Mouse (Mus musculus) midbrain, embryonic 11.5 days (tissue): ENCODE results near the gene Gpr88. TPM values are rescaled to one million over a fixed set of nuclear protein-coding genes. Genes with fewer than 3 reads are reported as not detected.

ENCODE experiments used
- ATAC-seq: fragments of 200-750 bp; cut with Nextera tagmentation; 2 replicates; pipeline ENCODE4 v1.8.0; 2017; ENCODE audit warnings: moderate TSS enrichment, moderate library complexity; ENCODE audit not compliant: low FRiP score
- DNase-seq: peaks from one replicate; pipeline ENCODE4 v3.0.0; 2015; ENCODE audit warnings: low spot score; ENCODE audit errors: missing footprints
- H3K27ac ChIP-seq: fragments of 300-500 bp; sonication (generic); 2 replicates; pipeline ENCODE4 v1.5.1; 2014; ENCODE audit warnings: low read depth, low read length
- H3K27me3 ChIP-seq: fragments of 300-500 bp; sonication (generic); 2 replicates; pipeline ENCODE4 v1.6.1; 2014; ENCODE audit warnings: mild to moderate bottlenecking, low read length, moderate library complexity, mixed read lengths; ENCODE audit not compliant: control insufficient read depth, insufficient read depth
- H3K36me3 ChIP-seq: fragments of 300-500 bp; sonication (generic); 2 replicates; pipeline ENCODE4 v1.6.1; 2014; ENCODE audit warnings: mild to moderate bottlenecking, low read length, moderate library complexity, mixed read lengths; ENCODE audit not compliant: control insufficient read depth, insufficient read depth
- H3K4me1 ChIP-seq: fragments of 300-500 bp; sonication (generic); 2 replicates; pipeline ENCODE4 v1.6.1; 2014; ENCODE audit warnings: low read length; ENCODE audit not compliant: control insufficient read depth, insufficient read depth
- H3K4me2 ChIP-seq: fragments of 300-500 bp; sonication (generic); 2 replicates; pipeline ENCODE4 v1.6.1; 2014; ENCODE audit warnings: mild to moderate bottlenecking, moderate library complexity
- H3K4me3 ChIP-seq: fragments of 300-500 bp; sonication (generic); 2 replicates; pipeline ENCODE4 v1.5.1; 2014; ENCODE audit warnings: low read depth, low read length
- H3K9ac ChIP-seq: fragments of 300-500 bp; sonication (generic); 2 replicates; pipeline ENCODE4 v1.6.1; 2014; ENCODE audit warnings: low read length
- H3K9me3 ChIP-seq: fragments of 300-500 bp; sonication (generic); 2 replicates; pipeline ENCODE4 v1.6.1; 2016; ENCODE audit warnings: low read length; ENCODE audit not compliant: control insufficient read depth
- WGBS: fragments of 180-500 bp; shearing (Covaris S2); extraction: QIAGEN DNeasy Blood & Tissue Kit; methylation state at CpG from one replicate; pipeline ENCODE4 v1.1.7; 2014; 5-methylcytosine and 5-hydroxymethylcytosine counted together
- polyA plus RNA-seq: library from polyadenylated mRNA; unstranded; fragments of >200 nt; fragmentation: Nextera tagmentation; extraction: Ambion mirVana; gene quantifications from 2 replicates; pipeline ENCODE4 v1.2.1, GENCODE M21; 2014

Gene Gpr88
- polyA plus RNA-seq, 1 experiment from 2014 or later: 0.05 TPM

DNA sequence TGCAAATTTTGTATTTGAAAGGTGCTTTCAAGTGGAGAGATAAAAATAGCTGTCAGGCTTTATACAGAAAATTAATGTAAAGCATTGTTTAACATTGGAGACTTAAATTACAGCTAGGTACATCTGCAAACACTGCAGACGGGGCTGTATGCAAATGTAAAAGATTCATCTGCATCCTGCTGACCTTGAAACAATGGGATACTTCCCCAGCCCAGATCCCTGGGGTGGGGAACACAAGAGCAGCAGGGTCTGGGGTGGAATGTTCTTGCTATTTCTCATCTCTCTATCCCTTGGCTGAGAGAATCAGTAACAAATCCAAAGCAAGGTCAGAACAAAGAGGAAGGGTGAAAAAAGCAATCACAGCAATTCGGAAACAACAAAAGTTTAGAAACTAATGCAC, 30.7 kb upstream of the Gpr88 start:
- ATAC-seq (no peak), DNase-seq (no peak)
- Histone ChIP-seq H3K27me3 (no peaks in the 10 kb centered on the region), H3K9ac (no peak overlapping the region), H3K36me3 (0 out of 2 replicates have a peak, but pooled peaks cover 2% of the 10 kb centered on the region), H3K27ac (no peak overlapping the region), H3K4me3 (no peak overlapping the region), H3K9me3 (no peaks in the 10 kb centered on the region), H3K4me2 (no peak overlapping the region), H3K4me1 (no peaks in the 10 kb centered on the region)
- 37% methylated on average over 2 of the region's 2 CpGs for WGBS

- H3K27me3 ChIP-seq: no peaks in the 10 kb centered on the region
- no peak for ATAC-seq
- no peak overlapping the region for H3K27ac ChIP-seq
- H3K4me3 ChIP-seq: no peak overlapping the region
- no peak overlapping the region for H3K4me2 ChIP-seq
- no peaks in the 10 kb centered on the region for H3K4me1 ChIP-seq
- no peak for DNase-seq
- H3K36me3 ChIP-seq: 0 out of 2 replicates have a peak, but pooled peaks cover 2% of the 10 kb centered on the region
- no peak overlapping the region for H3K9ac ChIP-seq
- H3K9me3 ChIP-seq: no peaks in the 10 kb centered on the region
- 96% methylated on average over 6 of the region's 6 CpGs for WGBS
These were observed 28.4 kb upstream of the Gpr88 start for GRCm38 (mm10) chr3:116281663-116282062.

GRCm38 (mm10) chr3:116277146-116277545, 23.8 kb upstream of the Gpr88 start:
- H3K36me3 ChIP-seq: peaks cover 2% of the 10 kb centered on the region; the same call in 1 of the 2 replicates

DNA sequence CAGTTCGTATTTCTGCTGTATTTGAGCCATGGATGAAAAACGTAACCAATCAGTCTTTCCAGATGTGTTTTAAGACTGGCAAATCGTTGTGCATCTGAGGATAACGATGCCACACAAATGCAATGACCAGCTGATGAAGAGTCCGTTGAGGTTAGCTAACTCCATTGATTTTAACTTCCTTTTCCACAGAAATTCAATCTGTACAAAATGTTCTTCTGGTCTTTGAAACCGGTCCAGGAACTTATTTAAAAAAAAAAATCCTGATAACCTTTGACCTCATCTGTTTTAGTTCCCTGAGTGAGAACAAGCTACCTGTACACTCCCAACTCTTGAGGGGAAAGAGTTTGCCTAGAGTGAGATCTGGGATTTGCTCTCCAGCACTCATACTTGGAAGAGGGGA, 18.4 kb upstream of the Gpr88 start:
- no peak overlapping the region for H3K4me3 ChIP-seq
- no peak overlapping the region for H3K9ac ChIP-seq
- H3K27me3 ChIP-seq: no peaks in the 10 kb centered on the region
- no peaks in the 10 kb centered on the region for H3K4me1 ChIP-seq
- no peak for DNase-seq
- 91% methylated on average over 6 of the region's 6 CpGs for WGBS
- no peak for ATAC-seq
- H3K27ac ChIP-seq: no peak overlapping the region
- no peak overlapping the region for H3K4me2 ChIP-seq
- H3K36me3 ChIP-seq: no peaks in the 10 kb centered on the region; the same call in 1 of the 2 replicates
- no peaks in the 10 kb centered on the region for H3K9me3 ChIP-seq

More at GRCm38 (mm10) chr3:116277146-116277545, 23.8 kb upstream of the Gpr88 start:
- Histone ChIP-seq H3K9ac (no peak overlapping the region), H3K27me3 (no peaks in the 10 kb centered on the region), H3K4me2 (no peak overlapping the region), H3K9me3 (no peaks in the 10 kb centered on the region), H3K4me1 (no peaks in the 10 kb centered on the region), H3K4me3 (no peak overlapping the region), H3K27ac (no peak overlapping the region)
- DNase-seq: no peak
- WGBS: 90% methylated on average over 8 of the region's 8 CpGs
- ATAC-seq: no peak

- no peak overlapping the region for H3K9ac ChIP-seq
- H3K4me2 ChIP-seq: no peak overlapping the region
- no peaks in the 10 kb centered on the region for H3K9me3 ChIP-seq
- 92% methylated on average over 2 of the region's 2 CpGs for WGBS
- H3K36me3 ChIP-seq: no peaks in the 10 kb centered on the region
- DNase-seq: no peak
- ATAC-seq: peak; percentile 7; the same call in 1 of the 2 replicates
- H3K4me1 ChIP-seq: no peaks in the 10 kb centered on the region
- H3K27ac ChIP-seq: no peak overlapping the region
- H3K4me3 ChIP-seq: no peak overlapping the region
- no peaks in the 10 kb centered on the region for H3K27me3 ChIP-seq
These were observed 13.8 kb upstream of the Gpr88 start for GRCm38 (mm10) chr3:116267036-116267654.

DNA sequence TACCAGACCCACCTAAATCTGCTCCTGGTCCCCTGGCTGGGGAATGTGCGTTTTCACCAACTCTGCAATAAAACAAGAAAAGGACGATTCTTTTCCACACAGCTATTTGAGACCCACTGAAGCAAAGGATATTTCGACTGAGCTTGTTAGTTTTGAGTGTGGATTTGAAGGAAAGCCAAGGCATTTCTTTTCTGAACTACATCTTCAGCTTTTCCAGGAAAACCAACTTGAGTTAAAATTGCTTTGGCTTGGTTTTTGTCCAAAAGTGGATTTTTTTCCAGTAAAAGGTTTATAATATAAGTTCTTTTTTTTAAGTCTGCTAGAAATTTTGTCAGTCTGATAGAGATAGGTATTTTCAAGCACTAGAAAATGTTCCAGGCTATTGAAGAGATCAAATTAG, 13.1 kb upstream of the Gpr88 start:
- ATAC-seq: no peak
- DNase-seq: no peak
- no peaks in the 10 kb centered on the region for H3K27me3 ChIP-seq
- no peak overlapping the region for H3K4me3 ChIP-seq
- WGBS: 88% methylated on average over 3 of the region's 3 CpGs
- H3K36me3 ChIP-seq: no peaks in the 10 kb centered on the region
- H3K4me1 ChIP-seq: no peaks in the 10 kb centered on the region
- no peaks in the 10 kb centered on the region for H3K9me3 ChIP-seq
- H3K9ac ChIP-seq: no peak overlapping the region
- no peak overlapping the region for H3K4me2 ChIP-seq
- H3K27ac ChIP-seq: no peak overlapping the region

DNA sequence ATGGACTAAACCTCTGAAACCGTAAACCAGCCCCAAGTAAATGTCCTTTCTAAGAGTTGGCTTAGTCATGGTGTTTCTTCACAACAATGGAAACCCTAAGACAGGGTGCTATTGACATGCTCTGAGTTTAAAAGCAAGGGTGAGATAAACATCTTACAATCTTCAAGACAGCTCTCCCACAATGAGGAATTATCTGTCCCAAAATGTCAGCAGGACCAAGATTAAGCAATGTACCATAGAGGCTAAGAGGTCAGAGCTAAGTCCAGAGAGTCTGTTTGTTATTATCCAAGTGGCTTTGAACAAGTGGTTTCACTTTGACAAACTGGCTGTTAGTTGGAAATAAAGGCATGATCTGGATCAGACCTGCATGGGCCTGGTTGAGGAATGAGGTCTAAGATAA, 10.7 kb upstream of the Gpr88 start:
- Histone ChIP-seq H3K27me3 (no peaks in the 10 kb centered on the region), H3K4me2 (no peak overlapping the region), H3K27ac (no peak overlapping the region), H3K9me3 (no peaks in the 10 kb centered on the region), H3K4me1 (no peaks in the 10 kb centered on the region), H3K9ac (no peak overlapping the region), H3K4me3 (no peak overlapping the region), H3K36me3 (no peaks in the 10 kb centered on the region)
- WGBS: 68% methylated on average over 1 of the region's 1 CpGs
- DNase-seq: no peak
- no peak for ATAC-seq

GRCm38 (mm10) chr3:116263061-116263460, 9.8 kb upstream of the Gpr88 start:
- H3K36me3 ChIP-seq: no peaks in the 10 kb centered on the region
- H3K4me3 ChIP-seq: no peak overlapping the region
- H3K9me3 ChIP-seq: no peaks in the 10 kb centered on the region
- 90% methylated on average over 5 of the region's 5 CpGs for WGBS
- H3K4me2 ChIP-seq: no peak overlapping the region
- no peak for DNase-seq
- H3K27ac ChIP-seq: no peak overlapping the region
- no peaks in the 10 kb centered on the region for H3K27me3 ChIP-seq
- no peak overlapping the region for H3K9ac ChIP-seq
- ATAC-seq: no peak
- H3K4me1 ChIP-seq: no peaks in the 10 kb centered on the region

- Histone ChIP-seq H3K9me3 (no peaks in the 10 kb centered on the region), H3K4me2 (no peak overlapping the region), H3K27ac (no peak overlapping the region), H3K27me3 (peaks cover 26% of the 10 kb centered on the region), H3K4me1 (peaks cover 15% of the 10 kb centered on the region), H3K4me3 (no peak overlapping the region), H3K36me3 (no peaks in the 10 kb centered on the region), H3K9ac (no peak overlapping the region)
- DNase-seq: no peak
- ATAC-seq: no peak
- 71% methylated on average over 5 of the region's 5 CpGs for WGBS
These were observed 2.8 kb upstream of the Gpr88 start for GRCm38 (mm10) chr3:116256104-116256503.
